Mouse (Mus musculus) stomach, embryonic 14.5 days (tissue): ENCODE measurements at regions not wholly inside any gene's neighbourhood (a gene's known extent, or its start where the extent isn't known, plus 50 kb on each side); places are given as distances from the start of the nearest gene placed in this dataset.

ENCODE experiments used
- ATAC-seq: fragments of 200-750 bp; cut with Nextera tagmentation; 2 replicates; pipeline ENCODE4 v1.8.0; 2017; ENCODE audit warnings: low read depth, moderate TSS enrichment; ENCODE audit not compliant: insufficient number of reproducible peaks, insufficient read depth, low FRiP score
- H3K27ac ChIP-seq: fragments of 300-500 bp; sonication (generic); 2 replicates; pipeline ENCODE4 v1.5.1; 2014; ENCODE audit warnings: mild to moderate bottlenecking, low read length, moderate library complexity, mixed read lengths
- H3K27me3 ChIP-seq: fragments of 300-500 bp; sonication (generic); 2 replicates; pipeline ENCODE4 v1.6.1; 2014; ENCODE audit warnings: low read length, control low read depth, mixed read lengths; ENCODE audit not compliant: control insufficient read depth, insufficient read depth
- H3K36me3 ChIP-seq: fragments of 300-500 bp; sonication (generic); 2 replicates; pipeline ENCODE4 v1.6.1; 2014; ENCODE audit warnings: mild to moderate bottlenecking, control low read depth, low read length, moderate library complexity, mixed read lengths; ENCODE audit not compliant: control insufficient read depth, insufficient read depth
- H3K4me1 ChIP-seq: fragments of 300-500 bp; sonication (generic); 2 replicates; pipeline ENCODE4 v1.6.1; 2014; ENCODE audit warnings: low read length, control low read depth, mixed read lengths; ENCODE audit not compliant: control insufficient read depth, insufficient read depth
- H3K4me2 ChIP-seq: fragments of 300-500 bp; sonication (generic); replicated peaks from 2 replicates; pipeline ENCODE4 v1.6.1; 2014; ENCODE audit warnings: low read depth, low read length, control low read depth
- H3K4me3 ChIP-seq: fragments of 300-500 bp; sonication (generic); 2 replicates; pipeline ENCODE4 v1.5.1; 2014; ENCODE audit warnings: low read depth, low read length, control low read depth
- H3K9ac ChIP-seq: fragments of 300-500 bp; sonication (generic); replicated peaks from 2 replicates; pipeline ENCODE4 v1.6.1; 2014; ENCODE audit warnings: low read depth, mild to moderate bottlenecking, control low read depth, low read length, moderate library complexity, mixed read lengths
- H3K9me3 ChIP-seq: fragments of 300-500 bp; sonication (generic); 2 replicates; pipeline ENCODE4 v1.6.1; 2016; ENCODE audit warnings: low read depth, low read length, control low read depth; ENCODE audit not compliant: control insufficient read depth
- WGBS: fragments of 180-500 bp; shearing (Covaris S2); extraction: QIAGEN DNeasy Blood & Tissue Kit; methylation state at CpG from one replicate; pipeline ENCODE4 v1.1.7; 2014; 5-methylcytosine and 5-hydroxymethylcytosine counted together

DNA sequence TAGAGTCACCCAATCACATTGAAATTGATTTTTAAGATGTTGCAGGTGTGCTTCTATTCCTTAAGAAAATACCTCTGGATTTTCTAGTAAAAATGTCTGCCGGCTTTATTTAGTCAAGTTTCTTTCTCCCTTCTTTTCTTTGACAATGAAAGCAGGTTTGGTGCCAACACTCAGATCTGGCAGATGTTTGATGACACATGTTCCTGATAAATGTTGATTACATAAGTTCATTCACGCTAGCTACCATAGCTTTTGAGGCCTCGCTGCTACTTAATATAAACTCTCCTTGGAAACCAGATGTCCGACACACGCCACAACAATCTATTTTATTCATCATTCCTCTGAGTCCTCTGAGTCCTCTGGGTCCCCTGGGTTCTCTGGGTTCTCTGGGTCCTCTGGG is 195.7 kb upstream of the Lpp start:
- H3K27ac ChIP-seq: no peak overlapping the region
- no peaks in the 10 kb centered on the region for H3K36me3 ChIP-seq
- H3K4me1 ChIP-seq: no peaks in the 10 kb centered on the region
- H3K9ac ChIP-seq: no peak overlapping the region
- H3K4me2 ChIP-seq: no peak overlapping the region
- ATAC-seq: no peak
- H3K4me3 ChIP-seq: no peak overlapping the region
- no peaks in the 10 kb centered on the region for H3K27me3 ChIP-seq
- 51% methylated on average over 5 of the region's 5 CpGs for WGBS
- no peaks in the 10 kb centered on the region for H3K9me3 ChIP-seq

DNA sequence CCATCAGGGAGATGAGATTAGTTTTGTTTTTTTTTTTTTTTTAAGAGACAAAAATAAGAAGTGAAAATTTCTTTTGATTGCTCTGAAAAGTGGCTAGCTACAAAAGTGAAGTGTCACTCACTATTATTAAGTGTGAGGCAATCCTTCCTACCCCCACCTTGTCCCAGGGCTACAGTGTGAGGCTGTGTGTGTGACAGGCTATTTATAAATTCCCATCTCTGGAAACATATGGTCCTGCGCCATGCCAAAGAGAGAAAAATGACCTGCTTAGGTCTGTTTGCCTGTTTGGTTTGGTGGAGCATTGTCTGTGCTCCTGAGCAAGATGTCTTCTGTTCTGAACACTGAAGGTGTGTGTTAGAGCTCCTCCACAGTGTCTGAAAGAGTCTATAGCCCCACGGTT is 199.4 kb upstream of the Lpp start:
- Histone ChIP-seq H3K36me3 (no peaks in the 10 kb centered on the region), H3K27me3 (no peaks in the 10 kb centered on the region), H3K9me3 (no peaks in the 10 kb centered on the region), H3K4me2 (no peak overlapping the region), H3K9ac (no peak overlapping the region), H3K4me3 (no peak overlapping the region), H3K4me1 (no peaks in the 10 kb centered on the region), H3K27ac (no peak overlapping the region)
- WGBS: 66% methylated on average over 2 of the region's 2 CpGs
- no peak for ATAC-seq

GRCm38 (mm10) chr16:24193251-24193873 is 199.9 kb upstream of the Lpp start:
- 65% methylated on average over 15 of the region's 15 CpGs for WGBS
- Histone ChIP-seq H3K4me3 (no peak overlapping the region), H3K9me3 (no peaks in the 10 kb centered on the region), H3K36me3 (no peaks in the 10 kb centered on the region), H3K27me3 (no peaks in the 10 kb centered on the region), H3K27ac (no peak overlapping the region), H3K4me1 (no peaks in the 10 kb centered on the region), H3K9ac (no peak overlapping the region), H3K4me2 (no peak overlapping the region)
- no peak for ATAC-seq

DNA sequence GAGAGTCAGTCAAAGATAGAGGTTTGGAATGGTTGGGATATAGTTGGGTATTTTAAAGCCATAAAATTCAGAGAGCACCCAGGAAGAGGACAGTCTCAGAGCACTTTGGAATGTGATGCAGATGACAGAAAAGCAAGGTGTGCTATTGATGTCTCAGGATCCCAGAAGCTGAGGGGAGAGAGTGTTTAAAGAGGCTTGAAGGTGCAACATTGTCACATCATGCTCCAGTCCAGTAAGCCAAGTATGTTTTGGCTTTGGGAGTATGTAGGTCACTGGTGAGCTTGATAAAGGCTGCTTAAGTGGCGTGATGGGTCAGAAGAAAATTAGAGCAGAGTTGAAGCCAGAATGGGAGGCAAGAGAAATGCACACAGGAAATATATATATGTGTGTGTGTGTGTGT is 201.3 kb upstream of the Lpp start:
- no peak overlapping the region for H3K9ac ChIP-seq
- H3K27ac ChIP-seq: no peak overlapping the region
- no peaks in the 10 kb centered on the region for H3K4me1 ChIP-seq
- ATAC-seq: no peak
- no peak overlapping the region for H3K4me2 ChIP-seq
- 85% methylated on average over 1 of the region's 1 CpGs for WGBS
- H3K27me3 ChIP-seq: no peaks in the 10 kb centered on the region
- H3K36me3 ChIP-seq: no peaks in the 10 kb centered on the region
- H3K4me3 ChIP-seq: no peak overlapping the region
- no peaks in the 10 kb centered on the region for H3K9me3 ChIP-seq

DNA sequence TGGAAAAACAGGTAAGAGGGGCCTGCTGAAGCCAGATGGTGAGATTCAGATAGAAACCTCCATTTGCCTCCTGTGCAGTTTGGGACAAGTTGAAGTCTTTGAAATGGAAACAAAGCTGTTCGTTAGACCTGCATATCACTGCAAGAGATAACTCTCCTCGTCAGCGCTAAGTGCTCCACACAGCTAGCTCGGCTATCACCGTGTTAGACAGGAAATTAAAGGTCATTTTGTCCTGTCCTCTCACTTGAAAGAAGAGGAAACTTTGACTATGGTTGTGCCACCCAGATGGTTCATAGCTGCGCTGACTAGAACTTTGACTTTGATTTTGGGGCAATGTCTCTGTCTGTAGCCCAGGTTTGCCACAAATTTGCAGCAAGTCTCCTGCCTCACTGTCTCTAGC is 198.5 kb upstream of the Bcl6 start:
- WGBS: 69% methylated on average over 6 of the region's 6 CpGs
- H3K9me3 ChIP-seq: no peaks in the 10 kb centered on the region
- H3K4me1 ChIP-seq: no peaks in the 10 kb centered on the region
- H3K4me3 ChIP-seq: no peak overlapping the region
- no peaks in the 10 kb centered on the region for H3K36me3 ChIP-seq
- H3K27me3 ChIP-seq: no peaks in the 10 kb centered on the region
- no peak overlapping the region for H3K9ac ChIP-seq
- no peak overlapping the region for H3K4me2 ChIP-seq
- ATAC-seq: no peak
- H3K27ac ChIP-seq: no peak overlapping the region

GRCm38 (mm10) chr16:24185989-24186388 is 197.3 kb upstream of the Bcl6 start:
- Histone ChIP-seq H3K27ac (no peak overlapping the region), H3K4me2 (no peak overlapping the region), H3K9me3 (no peaks in the 10 kb centered on the region), H3K4me1 (no peaks in the 10 kb centered on the region), H3K27me3 (no peaks in the 10 kb centered on the region), H3K9ac (no peak overlapping the region), H3K36me3 (no peaks in the 10 kb centered on the region), H3K4me3 (no peak overlapping the region)
- no peak for ATAC-seq
- WGBS: 67% methylated on average over 6 of the region's 6 CpGs

- Histone ChIP-seq H3K9me3 (no peaks in the 10 kb centered on the region), H3K4me2 (no peak overlapping the region), H3K36me3 (no peaks in the 10 kb centered on the region), H3K27me3 (no peaks in the 10 kb centered on the region), H3K9ac (no peak overlapping the region), H3K27ac (no peak overlapping the region), H3K4me3 (no peak overlapping the region), H3K4me1 (no peaks in the 10 kb centered on the region)
- 71% methylated on average over 4 of the region's 4 CpGs for WGBS
- ATAC-seq: no peak
Observed at GRCm38 (mm10) chr16:24184846-24185245, 196.2 kb upstream of the Bcl6 start.

GRCm38 (mm10) chr16:24183216-24183615 is 194.6 kb upstream of the Bcl6 start:
- Histone ChIP-seq H3K9me3 (no peaks in the 10 kb centered on the region), H3K9ac (no peak overlapping the region), H3K4me3 (no peak overlapping the region), H3K27me3 (no peaks in the 10 kb centered on the region), H3K36me3 (no peaks in the 10 kb centered on the region), H3K27ac (no peak overlapping the region), H3K4me1 (no peaks in the 10 kb centered on the region), H3K4me2 (no peak overlapping the region)
- WGBS: 81% methylated on average over 3 of the region's 3 CpGs
- ATAC-seq: no peak

- H3K4me1 ChIP-seq: no peaks in the 10 kb centered on the region
- H3K9me3 ChIP-seq: no peaks in the 10 kb centered on the region
- H3K36me3 ChIP-seq: no peaks in the 10 kb centered on the region
- H3K27ac ChIP-seq: no peak overlapping the region
- no peak overlapping the region for H3K9ac ChIP-seq
- H3K27me3 ChIP-seq: no peaks in the 10 kb centered on the region
- H3K4me2 ChIP-seq: no peak overlapping the region
- WGBS: 76% methylated on average over 3 of the region's 3 CpGs
- no peak for ATAC-seq
- no peak overlapping the region for H3K4me3 ChIP-seq
Observed at GRCm38 (mm10) chr16:24181388-24181787, 192.7 kb upstream of the Bcl6 start.
